Mouse (Mus musculus) left cerebral cortex, postnatal 14 days (tissue): ENCODE data around the gene Tcn2. TPM values are rescaled to one million over a fixed set of nuclear protein-coding genes. Genes with fewer than 3 reads are reported as not detected.
"Not testable (repeated sequence)": the region's sequence is repeated elsewhere in the genome, so short reads cannot be mapped to it uniquely, and the experiment has no call there.

ENCODE experiments used
- DNase-seq, 2 experiments: peaks; one replicate each; pipeline ENCODE4 v3.0.0; 2021 to 2022; ENCODE audit warnings: low spot score in 2 of 2, mixed read lengths in 1 of 2
- intact Hi-C: fragments of 180-260 bp; cut with DNase I; formaldehyde crosslinking; loops from one replicate; pipeline ENCODE4 v1.15.1; 2025
- long read RNA-seq, 2 experiments: library from polyadenylated mRNA; stranded (forward); transcript quantifications; one replicate each; pipeline ENCODE4 v2.0.0; 2021
- total RNA-seq, 2 experiments: library from RNA; stranded (reverse); gene quantifications; 2 replicates each; pipeline ENCODE4 v1.2.3; 2021

The Tcn2 gene
- total RNA-seq, result 10 to 100 TPM; 15.9 to 18.4 TPM
- long read RNA-seq, experiment 1, partial matches to known transcripts, result 8 of 20 reads
- long read RNA-seq, experiment 1, other reads (novel, unspliced or antisense), result 4 of 20 reads
- long read RNA-seq, experiment 2, transcript Tcn2-207 (10 exons, 2,027 nt), result minor isoform, 8 of 23 reads
- long read RNA-seq, experiment 2, transcript Tcn2-203 (10 exons, 1,949 nt), result major isoform, 9 of 23 reads
- long read RNA-seq, experiment 2, partial matches to known transcripts, result 2 of 23 reads
- long read RNA-seq, experiment 2, other reads (novel, unspliced or antisense), result 3 of 23 reads

DNA sequence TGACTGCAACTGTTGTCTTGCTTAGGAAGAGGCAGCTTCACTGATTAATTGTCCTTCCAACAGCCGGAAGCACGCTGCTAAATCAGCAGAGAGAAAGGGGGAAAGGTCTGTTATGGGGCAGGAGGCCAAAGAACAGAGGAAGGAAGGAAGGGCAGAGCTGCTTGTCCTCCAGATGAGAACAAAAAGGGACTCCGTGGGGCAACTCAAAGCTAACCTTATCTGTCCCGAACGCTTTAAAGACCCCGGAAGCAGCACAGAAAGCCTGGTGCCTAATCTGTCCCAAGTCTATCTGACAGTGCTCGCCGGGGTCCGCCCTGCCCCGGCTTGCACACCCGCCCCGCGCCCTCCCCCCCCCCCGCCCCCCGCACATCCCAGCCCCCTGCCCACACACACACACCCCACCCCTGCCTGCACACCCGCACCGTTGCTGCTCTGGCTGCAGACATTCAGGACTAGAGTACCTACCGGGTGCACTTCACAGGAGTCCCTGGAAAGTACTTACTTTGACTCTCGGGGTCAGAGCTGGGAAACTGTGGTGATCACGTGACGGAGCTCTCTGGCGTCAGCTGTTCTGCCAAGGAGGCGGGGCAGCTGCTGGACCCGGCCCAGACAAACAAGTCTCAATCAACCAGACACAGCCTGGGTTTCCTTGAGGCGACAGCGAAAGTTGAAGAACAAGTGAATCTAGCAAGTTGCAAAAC lies at the start of gene Tcn2:
TSS of gene Tcn2 (minus strand) at position 649 of the 701 bp plus-strand sequence.
- intact Hi-C loops, result no loop called here
- peak; percentile 68 to 69 for DNase-seq

DNA sequence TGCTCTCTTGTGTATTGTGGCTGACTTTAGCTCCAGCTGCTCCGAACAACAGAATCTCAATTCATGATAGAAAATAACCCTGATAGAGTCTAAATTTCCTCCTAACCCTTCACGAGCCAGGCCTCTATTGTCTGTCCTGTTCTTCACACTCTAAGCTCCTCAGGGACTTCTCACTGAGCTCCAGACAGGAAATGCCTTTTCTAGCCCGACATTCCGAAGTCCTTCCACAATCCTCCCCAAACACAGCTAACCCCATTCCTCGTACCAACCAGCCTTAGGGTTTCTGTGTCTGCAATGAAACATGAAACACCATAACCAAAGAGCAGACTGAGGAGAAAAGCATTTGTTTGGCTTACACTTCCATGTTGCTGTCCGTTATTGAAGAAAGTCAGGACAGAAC lies 49.6 kb upstream of the Tcn2 start:
- no peak for DNase-seq
- intact Hi-C loops, result no loop called here

DNA sequence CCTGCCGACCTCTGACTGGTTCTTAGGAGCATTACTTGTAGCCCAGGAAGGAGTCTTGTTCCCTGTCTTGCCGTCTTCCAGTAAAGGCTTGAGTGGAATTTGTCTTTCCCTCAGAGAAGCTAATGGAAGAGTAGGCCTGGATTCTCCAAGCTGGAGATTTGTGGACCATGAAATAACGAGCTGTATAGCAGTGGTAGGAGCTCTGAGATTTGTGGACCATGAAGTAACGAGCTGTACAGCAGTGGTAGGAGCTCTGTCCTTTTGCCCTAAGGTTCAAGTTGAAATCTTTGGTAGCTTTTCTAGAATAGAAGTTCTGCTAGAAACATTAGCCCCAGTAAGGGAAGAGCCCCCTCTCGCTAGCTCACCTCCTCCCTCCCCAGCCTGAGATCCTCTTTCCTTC lies 46.5 kb upstream of the Tcn2 start:
- DNase-seq, result no peak
- intact Hi-C loops, result no loop called here

DNA sequence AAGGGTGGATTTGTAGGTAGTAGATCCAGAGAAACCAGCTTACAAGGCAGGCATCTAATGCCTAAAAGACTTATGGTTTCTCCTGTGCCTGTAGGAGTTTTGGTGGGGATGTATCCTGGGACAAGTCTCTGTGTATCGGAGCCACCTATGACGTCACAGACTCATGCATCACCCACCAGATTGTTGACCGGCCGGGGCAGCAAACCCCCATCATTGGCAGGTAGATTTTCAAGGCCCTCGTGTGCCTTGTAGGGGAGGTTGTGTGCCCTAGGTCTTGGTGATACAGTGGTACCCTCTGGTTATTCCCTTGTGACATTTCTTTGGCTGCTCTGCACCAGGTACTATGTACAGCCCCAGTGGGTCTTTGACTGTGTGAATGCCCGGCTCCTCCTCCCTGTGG lies 44.7 kb upstream of the Tcn2 start, which contains the start of gene 4930556J24Rik:
TSS of gene 4930556J24Rik (minus strand) at position 101 of the 400 bp plus-strand sequence.
- intact Hi-C loops, result no loop called here
- DNase-seq, result no peak

DNA sequence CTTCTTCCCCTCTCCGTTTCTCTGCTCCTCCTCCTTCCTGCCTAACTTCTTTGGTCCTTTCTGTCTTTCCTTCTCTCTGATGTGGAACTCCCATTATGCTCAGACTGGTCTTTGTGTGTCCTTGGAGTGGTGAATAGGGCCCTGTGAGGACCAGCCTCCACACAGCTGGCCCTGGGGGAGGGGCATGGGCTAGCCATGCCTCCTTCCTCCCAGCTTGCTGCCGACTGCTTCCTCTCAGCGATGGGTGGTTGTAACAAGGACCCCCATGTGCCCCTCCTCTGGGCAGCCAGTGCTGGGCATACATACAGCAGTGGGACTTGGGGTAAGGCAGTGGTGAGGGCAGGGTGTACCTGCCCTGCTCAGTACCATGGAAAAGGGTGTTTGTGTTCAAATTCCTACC lies 42.4 kb upstream of the Tcn2 start:
- peak in 1 of 2 experiments; percentile 31 for DNase-seq

DNA sequence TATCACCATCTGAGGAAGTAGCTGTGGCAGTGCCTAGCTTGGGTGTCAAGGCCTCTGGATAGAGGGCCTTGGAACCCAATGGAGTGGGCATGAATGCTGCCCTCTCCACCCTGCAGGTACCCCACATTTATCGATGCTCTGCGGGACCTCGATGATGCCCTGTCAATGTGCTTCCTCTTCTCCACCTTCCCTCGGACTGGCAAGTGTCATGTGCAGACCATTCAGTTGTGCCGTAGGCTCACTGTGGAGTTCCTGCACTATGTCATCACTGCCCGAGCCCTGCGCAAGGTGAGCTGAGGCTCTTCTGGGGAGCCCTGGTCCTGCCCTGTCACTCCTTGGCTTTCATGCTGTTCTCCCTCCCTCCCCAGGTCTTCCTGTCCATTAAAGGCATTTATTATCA lies 41.1 kb upstream of the Tcn2 start:
- intact Hi-C loops, result no loop called here

More for the DNA sequence above, 42.4 kb upstream of the Tcn2 start:
- intact Hi-C loops, result no loop called here

DNA sequence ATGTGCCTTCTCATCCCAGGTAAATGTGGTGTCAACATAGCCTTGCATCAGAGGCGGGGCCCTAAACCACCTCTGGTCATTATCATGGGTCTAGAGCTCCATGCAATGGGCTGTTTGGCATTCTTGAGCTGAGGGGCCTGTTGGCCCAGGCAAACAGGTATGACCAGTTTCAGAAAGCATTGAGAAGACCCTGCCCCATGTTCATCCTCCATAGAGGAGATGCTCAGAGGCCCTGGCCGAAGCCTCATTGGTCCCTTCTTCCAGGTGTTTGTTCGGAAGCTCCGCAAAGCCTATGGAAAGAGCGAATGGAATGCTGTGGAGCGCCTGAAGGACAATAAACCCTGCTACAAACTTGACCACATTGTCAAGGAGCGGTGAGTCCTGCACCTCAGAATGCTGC lies 38.4 kb upstream of the Tcn2 start:
- intact Hi-C loops, result no loop called here
- DNase-seq, result no peak

More for the DNA sequence above, 41.1 kb upstream of the Tcn2 start:
- no peak for DNase-seq

DNA sequence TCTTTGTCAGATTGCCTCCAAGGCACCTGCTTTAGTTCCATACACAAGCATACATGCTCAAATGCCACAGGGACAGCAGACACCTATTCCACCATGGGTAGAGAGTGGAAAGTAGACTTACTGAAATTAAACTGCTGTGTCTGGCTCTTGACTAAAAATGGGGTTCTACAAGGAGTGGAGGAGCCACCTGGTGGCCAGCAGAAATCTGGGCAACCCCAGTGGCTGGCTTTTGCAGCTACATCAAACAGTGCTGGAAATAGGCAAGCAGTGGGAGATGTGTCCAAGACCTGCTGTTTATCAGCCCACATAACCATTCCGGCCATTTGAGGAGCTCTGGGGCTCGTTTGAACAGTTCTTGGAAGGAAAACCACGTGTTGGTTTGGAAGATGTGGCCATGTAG lies 37.9 kb upstream of the Tcn2 start:
- intact Hi-C loops, result no loop called here
- DNase-seq, result peak; percentile 27 to 52

DNA sequence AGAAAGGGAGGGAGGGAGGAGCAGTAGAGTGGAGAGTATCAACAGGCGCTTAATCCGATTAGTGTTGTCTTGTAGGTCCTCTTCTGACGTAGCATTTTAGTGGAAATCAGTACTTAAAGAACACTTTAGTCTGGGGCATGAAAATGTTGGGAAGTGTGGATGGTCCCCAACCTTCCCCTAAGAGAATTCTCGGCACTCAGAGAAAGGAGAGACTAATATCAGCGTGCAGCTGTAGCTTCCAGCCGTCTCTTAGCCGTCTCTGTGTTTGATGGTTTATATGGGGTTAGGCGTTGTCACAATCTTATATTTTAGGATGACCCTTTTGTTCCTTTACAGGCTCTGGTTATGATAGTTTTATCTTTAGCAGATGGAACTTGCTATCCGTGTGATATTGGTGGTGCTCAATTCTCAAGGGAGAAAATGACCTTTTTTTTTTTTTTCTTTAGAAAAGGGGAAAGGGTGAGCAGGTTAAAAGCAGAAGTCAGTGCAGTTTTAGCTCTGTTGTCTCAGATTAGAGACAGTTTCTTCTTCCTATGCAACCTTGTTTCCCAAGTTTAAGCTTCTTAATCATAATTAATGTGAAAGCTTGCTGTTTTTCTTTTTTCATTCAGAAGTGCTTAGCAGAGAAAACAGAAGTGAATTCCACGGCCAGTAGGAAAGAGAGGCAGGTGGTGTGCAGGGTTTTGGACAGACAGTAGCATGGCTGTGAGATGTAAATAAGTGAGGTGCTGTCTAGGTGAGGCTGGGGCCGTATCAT lies 32.6 kb upstream of the Tcn2 start:
- intact Hi-C loops, result no loop called here
- no peak for DNase-seq

DNA sequence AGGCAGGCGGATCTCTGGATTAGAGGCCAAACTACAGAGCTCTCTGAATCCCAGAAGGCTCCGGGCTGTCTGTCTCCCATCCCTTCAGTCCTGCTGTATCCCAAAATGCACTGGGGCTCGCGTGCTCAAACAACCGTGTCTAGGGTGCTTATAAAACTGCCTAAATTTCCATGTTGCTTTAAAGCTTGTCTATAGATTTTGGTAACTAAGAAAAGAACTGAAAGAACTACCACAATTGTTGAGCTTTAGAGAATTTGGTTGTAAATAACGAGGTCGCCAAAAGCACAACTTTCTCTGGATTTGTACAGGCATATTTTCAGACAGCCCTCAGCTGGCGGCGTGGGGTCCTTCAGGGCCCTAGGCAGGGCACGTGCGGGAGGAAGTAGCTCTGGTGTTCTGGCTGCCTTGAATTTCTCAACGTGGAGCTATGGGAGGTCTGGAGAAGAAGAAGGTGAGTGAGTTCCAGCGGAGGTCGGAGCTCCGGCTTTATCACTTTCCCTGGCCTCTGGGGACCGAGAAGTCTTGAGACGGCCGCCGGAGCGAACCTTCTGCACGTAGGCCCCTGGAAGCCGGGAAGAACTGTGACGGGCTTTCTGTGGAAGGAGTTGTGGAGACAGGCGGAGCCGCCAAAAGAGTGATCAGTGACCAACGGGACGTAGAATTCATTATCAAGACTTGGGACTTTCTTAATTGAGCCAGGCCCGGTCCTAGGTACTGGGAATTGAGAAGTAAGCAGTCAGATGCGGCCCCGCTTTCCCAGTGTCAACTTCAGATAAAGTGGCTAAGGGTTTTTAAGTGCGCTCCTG lies 31.9 kb upstream of the Tcn2 start, which contains the start of gene Pes1:
TSS of gene Pes1 (plus strand) at position 366 of the 806 bp plus-strand sequence.
- intact Hi-C loops, result no loop called here
- DNase-seq, result peak; percentile 81 to 85

DNA sequence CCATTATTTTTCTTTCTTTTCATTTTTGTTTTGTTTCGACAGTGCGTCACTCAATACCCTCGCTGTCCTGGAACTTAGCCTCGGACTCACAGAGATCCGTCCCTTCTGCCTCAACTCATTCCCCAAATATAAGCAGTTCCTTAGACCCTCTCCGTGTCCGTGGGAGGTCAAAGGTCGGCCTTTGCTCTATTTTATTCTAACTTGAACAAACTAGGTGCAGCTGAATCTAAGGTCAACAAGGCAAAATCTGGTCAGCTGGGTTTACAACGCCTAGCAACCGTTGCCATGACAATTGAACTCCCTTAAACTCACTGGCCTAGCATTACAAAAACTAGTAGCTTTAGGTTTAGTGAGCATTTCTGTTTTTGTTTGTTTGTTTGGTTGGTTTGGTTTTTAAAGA lies 31.2 kb upstream of the Tcn2 start:
- no peak for DNase-seq
- intact Hi-C loops, result no loop called here

DNA sequence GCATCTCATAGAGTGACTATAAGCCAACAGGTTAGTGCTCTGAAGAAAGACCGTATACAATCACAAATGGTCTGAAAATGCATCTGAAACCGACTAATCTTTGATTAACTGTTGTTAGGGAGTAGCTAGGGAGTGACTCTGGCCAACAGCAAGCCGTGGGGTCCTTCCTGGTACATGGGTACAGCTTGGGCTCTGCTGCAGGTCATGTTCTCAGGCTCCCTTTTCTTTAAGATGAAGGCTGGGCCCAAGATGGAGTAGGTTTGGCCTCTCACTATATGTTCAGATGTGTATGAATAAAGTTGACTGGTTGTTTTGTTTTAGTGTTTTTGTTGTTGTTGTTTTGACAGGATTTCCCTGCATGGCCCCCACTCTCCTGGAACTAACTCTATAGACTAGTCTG lies 29.8 kb upstream of the Tcn2 start:
- DNase-seq, result no peak
- intact Hi-C loops, result no loop called here

DNA sequence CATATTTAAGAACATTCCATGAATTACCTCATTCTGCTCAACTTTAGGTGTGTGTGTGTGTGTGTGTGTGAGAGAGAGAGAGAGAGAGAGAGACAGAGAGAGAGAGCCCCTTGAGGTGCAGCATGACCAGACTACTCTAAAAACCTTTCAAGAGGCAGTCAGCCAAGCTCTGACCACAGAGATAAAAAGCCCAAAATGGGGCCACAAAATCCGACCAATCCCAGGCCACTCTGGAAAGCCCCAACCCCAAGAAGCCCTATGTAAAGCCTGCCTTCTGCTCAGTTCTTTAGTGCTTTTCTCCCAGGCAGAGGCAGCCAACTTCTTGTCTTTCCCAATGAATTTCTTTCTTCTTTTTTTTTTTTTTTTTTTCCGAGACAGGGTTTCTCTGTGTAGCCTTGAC lies 28.9 kb upstream of the Tcn2 start:
- no peak for DNase-seq
- intact Hi-C loops, result no loop called here

DNA sequence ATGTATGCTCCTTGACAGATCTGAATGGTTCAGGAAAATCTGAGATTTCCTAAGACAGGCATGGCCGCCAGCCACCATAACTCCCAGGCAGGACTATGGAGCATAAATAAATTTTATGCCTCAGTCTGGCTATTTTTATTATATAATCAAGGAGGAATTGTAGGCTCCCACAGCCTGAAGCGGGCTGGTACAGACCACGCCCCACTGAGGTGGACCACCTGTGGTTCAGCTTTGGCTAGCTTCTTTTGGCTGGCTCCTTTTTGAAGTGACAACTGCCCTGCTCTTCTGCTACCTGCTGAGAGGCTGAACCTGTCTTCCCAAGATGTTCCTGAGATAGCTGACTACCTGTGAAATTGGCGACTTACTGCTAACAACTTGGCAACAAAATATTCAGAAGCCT lies 23.4 kb upstream of the Tcn2 start:
- DNase-seq, intact Hi-C loops: not testable (repeated sequence)

DNA sequence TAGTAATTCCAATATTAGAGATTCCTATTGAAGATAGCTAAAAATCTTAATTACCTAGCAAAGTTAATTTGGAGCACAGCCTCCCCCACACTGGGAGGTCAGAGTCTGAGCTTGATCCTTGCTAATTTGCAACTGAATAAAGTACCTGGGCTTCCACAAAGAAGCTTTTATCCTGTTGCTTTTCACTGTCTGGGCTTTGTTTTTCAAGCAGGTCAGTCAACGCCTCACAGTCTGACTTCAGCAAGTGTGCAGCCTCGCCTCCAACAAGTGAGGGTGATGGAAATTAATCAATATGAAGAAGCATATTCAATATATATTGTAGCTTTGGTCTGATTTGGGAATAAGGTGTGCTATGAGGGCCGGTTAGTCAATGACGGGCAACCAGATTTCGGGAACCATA lies 22.9 kb upstream of the Tcn2 start:
- DNase-seq, intact Hi-C loops: not testable (repeated sequence)

DNA sequence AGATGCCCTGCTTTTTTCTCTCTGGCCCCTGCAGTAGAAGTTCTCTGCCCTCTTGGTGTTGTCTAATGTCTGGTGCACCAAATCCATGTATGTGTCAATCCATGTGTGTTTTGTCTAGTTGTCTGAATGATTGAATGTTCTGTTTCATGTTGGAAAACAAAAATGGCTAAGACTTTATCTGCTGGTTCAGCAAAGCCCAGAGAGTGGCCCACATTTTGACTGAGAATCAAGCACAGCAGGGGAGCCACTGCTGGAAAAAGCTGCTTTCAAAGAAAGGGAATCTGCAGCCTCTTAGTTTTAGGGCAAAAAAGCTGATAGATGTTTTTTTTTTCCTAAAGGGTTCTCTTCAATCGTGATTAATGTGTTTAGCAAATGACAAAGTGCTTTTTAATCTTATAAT lies 14.4 kb upstream of the Tcn2 start:
- no peak for DNase-seq
- intact Hi-C loops, result no loop called here

DNA sequence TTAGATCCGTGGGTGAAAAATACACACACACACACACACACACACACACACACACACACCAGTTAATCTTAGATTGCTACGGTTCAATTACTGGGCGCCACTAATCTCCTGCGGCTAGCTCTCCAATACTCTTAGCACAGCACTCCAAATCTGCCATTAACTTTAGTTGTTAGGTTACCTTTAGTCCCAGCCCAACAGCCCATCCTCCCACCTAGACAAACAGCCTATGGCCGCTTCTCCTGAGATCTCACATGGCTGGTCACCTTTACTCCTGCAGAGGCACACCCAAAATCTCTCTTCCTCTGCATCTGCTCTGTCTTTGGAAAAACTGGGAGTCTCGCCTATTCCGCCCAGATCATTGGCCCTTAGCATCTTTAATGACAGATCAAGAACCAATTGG lies 9.4 kb upstream of the Tcn2 start:
- intact Hi-C loops, result no loop called here
- no peak for DNase-seq

DNA sequence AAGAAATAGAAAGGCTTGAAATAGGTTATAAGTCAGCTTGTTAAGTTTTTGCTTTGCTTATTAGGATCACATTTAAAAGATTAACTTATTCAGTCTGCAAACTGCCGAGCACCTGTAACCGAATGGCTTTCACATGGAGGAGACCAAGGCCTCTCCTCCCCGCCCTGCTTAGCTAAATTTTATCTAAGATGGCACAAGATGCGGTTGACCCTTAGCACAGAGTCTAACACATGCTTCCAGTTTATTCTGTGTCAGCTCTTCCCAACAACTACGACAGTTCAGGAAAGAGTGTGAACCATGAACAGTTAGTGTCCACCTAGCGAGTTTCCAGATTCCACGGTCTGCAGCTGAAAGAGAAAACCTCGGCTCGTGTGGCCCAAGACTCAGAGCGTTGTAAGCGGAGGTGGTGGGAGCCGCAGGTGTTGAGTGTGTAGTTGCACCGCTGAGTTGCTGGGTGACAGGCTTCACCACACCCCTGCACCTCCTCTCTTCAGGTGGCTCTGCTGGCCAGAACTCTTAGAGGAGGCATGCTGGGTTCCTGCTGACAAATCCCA lies 5.4 kb upstream of the Tcn2 start:
- no peak for DNase-seq
- intact Hi-C loops, result no loop called here

DNA sequence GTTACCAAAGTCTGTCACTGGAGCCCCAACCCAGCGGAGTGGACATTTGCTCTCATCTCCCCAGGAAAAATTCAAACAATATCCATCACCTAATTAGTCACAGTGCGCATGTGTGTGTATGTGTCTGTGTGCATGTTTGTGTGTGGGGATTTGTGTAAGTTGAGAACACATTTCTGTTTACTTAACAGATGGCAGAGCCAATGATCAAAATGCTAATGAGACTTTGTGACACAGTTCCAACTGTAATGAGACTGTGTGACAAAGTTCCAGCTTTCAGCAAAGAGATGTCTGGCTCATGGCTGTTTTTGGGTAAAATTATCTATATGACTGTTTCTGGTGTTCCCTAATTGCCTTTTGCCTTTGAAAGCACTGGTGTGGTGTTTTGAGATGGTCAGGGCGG lies 4.4 kb upstream of the Tcn2 start:
- intact Hi-C loops, result no loop called here

More for the DNA sequence above, 4.4 kb upstream of the Tcn2 start:
- DNase-seq, result no peak
